Mouse (Mus musculus) liver, embryonic 15.5 days (tissue): Measurements from ENCODE around the gene Pabpn1l. TPM values are rescaled to one million over a fixed set of nuclear protein-coding genes. Genes with fewer than 3 reads are reported as not detected.

Source experiments
- microRNA-seq: library from miRNA; unstranded; fragments of <30 nt; microRNA quantifications from one replicate; pipeline ENCODE4, GENCODE M21; 2016
- polyA plus RNA-seq: library from polyadenylated mRNA; unstranded; fragments of >200 nt; fragmentation: Nextera tagmentation; extraction: Ambion mirVana; gene quantifications from 2 replicates; pipeline ENCODE4 v1.2.1, GENCODE M21; 2015

Pabpn1l gene
- polyA plus RNA-seq, 1 experiment from 2014 or later, result not detected

Small RNA genes lying within 50 kb of the gene (microRNA-seq; reads per million reads assigned to microRNA genes)
- gene Mir6396, result not detected

Other genes with a start within 250 kb of the Pabpn1l start
- 23.1 and 25.6 TPM in 2 replicates for gene Zc3h18, start 246.1 kb downstream of the Pabpn1l start, polyA plus RNA-seq
- gene Il17c, start 200.7 kb downstream of the Pabpn1l start, polyA plus RNA-seq, result not detected in 2 replicates
- 196 TPM in 2 replicates for gene Cyba, start 189.8 kb downstream of the Pabpn1l start, polyA plus RNA-seq
- gene Mvd, start 179.3 kb downstream of the Pabpn1l start, polyA plus RNA-seq, result 24.3 and 25.1 TPM in 2 replicates
- gene Snai3, start 162.0 kb downstream of the Pabpn1l start, polyA plus RNA-seq, result 0.38 and 0.64 TPM in 2 replicates
- gene Rnf166, start 146.7 kb downstream of the Pabpn1l start, polyA plus RNA-seq, result 11.5 and 15.1 TPM in 2 replicates
- gene Ctu2, start 146.6 kb downstream of the Pabpn1l start, polyA plus RNA-seq, result 12.4 and 13.1 TPM in 2 replicates
- gene Piezo1, start 71.4 kb downstream of the Pabpn1l start, polyA plus RNA-seq, result 12.4 and 17.4 TPM in 2 replicates
- 45.9 and 46.0 TPM in 2 replicates for gene Cdt1, start 54.7 kb downstream of the Pabpn1l start, polyA plus RNA-seq
- gene Aprt, start 45.8 kb downstream of the Pabpn1l start, polyA plus RNA-seq, result 187 and 214 TPM in 2 replicates
- 8.2 and 8.8 TPM in 2 replicates for gene Galns, start 11.3 kb downstream of the Pabpn1l start, polyA plus RNA-seq
- 24.2 and 33.1 TPM in 2 replicates for gene Trappc2l, start 11.1 kb downstream of the Pabpn1l start, polyA plus RNA-seq
- gene Cbfa2t3, start 76.4 kb upstream of the Pabpn1l start, polyA plus RNA-seq, result 3.5 and 3.6 TPM in 2 replicates
- 8.3 and 9.9 TPM in 2 replicates for gene Acsf3, start 152.7 kb upstream of the Pabpn1l start, polyA plus RNA-seq
- gene Cdh15, start 225.2 kb upstream of the Pabpn1l start, polyA plus RNA-seq, result 0.67 and 0.85 TPM in 2 replicates